ENCODE assay signal across 9 mouse cellular contexts in the genomic region with DNA sequence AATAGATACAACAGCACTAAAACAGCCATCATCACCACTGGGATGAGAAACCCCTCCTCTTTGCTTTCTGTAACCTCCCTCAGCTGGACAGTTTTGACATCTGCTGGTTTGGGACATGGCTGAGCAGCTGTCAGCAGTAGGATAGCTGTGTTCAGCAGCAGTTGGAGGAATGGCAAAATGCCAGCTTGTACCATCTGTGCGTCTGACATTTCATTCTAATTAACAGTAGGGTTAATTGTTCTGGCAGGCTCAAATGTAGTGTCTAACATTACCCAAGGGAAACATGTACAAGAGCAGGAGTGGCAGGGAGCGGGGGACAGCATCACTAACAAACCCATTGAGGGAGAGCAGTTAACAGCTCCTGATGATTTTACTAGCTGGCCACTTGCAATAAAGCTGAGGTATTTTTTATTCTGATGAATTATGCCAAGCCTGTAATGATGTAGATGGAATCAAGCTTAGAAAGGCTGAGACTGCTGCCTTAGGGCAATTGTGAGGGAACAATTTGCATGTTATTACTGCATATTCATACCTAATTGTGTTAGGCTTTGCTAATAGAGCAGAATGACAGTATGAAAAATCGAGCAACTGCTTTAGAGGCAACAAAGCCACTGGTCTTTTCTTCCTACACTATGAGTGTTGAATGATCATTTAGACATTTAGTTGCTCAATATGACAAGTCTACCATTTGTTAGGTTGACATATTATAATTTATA. TPM values are rescaled to one million over a fixed set of nuclear protein-coding genes. Genes with fewer than 3 reads are reported as not detected.
DNase-seq lines count a peak whose midpoint lies in the region; ATAC-seq and TF ChIP-seq lines count a peak whose summit lies in the region.
"Had no signal": no experiment of that assay in that cellular context is flagged by ENCODE, and none has a peak within 500 bp of the region (broad histone marks: within the 10 kb centered on the region; RNA-seq: fewer than 3 reads in every experiment).

No protein-coding gene starts in this region.

- 2% methylated on average over 3 of the region's 3 CpGs for WGBS in cerebellum, adult 2 months

- peak; percentile 7 for DNase-seq in embryo, embryonic 10 days (ENCODE audit: low spot score)
- no peak for DNase-seq in embryo, embryonic 9.5 days (ENCODE audit: extremely low spot score)
- peak; percentile 6 to 14 for DNase-seq in cerebellum, adult 2 months
- peak; percentile 31 to 33 for DNase-seq in frontal cortex, postnatal 14 days (ENCODE audit: low spot score in 2 of 2)
- DNase-seq in left cerebral cortex, postnatal 10 days (ENCODE audit: extremely low spot score in 1 of 2, low spot score in 2 of 2): peak; percentile 49 to 66
- peak; percentile 33 for DNase-seq in right cerebral cortex, postnatal 14 days
- DNase-seq in gastrocnemius, postnatal 36 days: no peak

- no peak overlapping the region for H3K27ac ChIP-seq in cerebellum, adult 2 months (ENCODE audit: insufficient read depth, low read length)

- no peaks in the 10 kb centered on the region for H3K27me3 ChIP-seq in cerebellum, adult 2 months (ENCODE audit: control insufficient read depth, insufficient read depth, low read length)

- no peak overlapping the region for H3K4me3 ChIP-seq in cerebellum, adult 2 months (replicated peaks; ENCODE audit: insufficient read depth, low read depth, low read length)

- no peak for TF ChIP-seq CTCF in cerebellum, adult 2 months (IDR thresholded peaks at IDR 0.05; ENCODE audit: borderline replicate concordance, insufficient read depth, low read depth, low read length)

- intact Hi-C loops in left cerebral cortex, postnatal 10 days (cut with DNase I): no loop called here
- intact Hi-C loops in gastrocnemius, postnatal 36 days (cut with DNase I): no loop called here

- H3K4me1 ChIP-seq in cerebellum, adult 2 months (ENCODE audit: control insufficient read depth, insufficient read depth, low read length): no peaks in the 10 kb centered on the region

- TF ChIP-seq POLR2A in cerebellum, adult 2 months (IDR thresholded peaks at IDR 0.05; ENCODE audit: borderline replicate concordance, insufficient read depth, low read length): no peak

- no peak for ATAC-seq in CD4-positive, CD25-positive, alpha-beta regulatory T cell, adult 4 months

RNA-seq across cellular contexts. Expression of gene Gm8797, which starts 4.3 kb away (rescaled TPM):
- polyA plus RNA-seq in cerebellum, adult 2 months (2012; rRNA removed): 1.7 and 3.5 TPM in 2 replicates
- 10 to 100 TPM; 14.3 to 26.8 TPM for total RNA-seq in left cerebral cortex, postnatal 10 days (2021)
- polyA plus RNA-seq in CD4-positive, CD25-positive, alpha-beta regulatory T cell, adult 4 months (2017; shearing (Covaris generic)): 10 to 100 TPM; 19.9 to 94.2 TPM
- total RNA-seq in gastrocnemius, postnatal 36 days (2021): 1 to 10 TPM; 5.1 to 5.3 TPM
- total RNA-seq: liver, adult 2 months had no signal
- polyA plus RNA-seq: liver, adult 2 months had no signal

Comparison
In these comparisons a context has a peak if more than half of its experiments do, and no peak if none do; other contexts are left out.
1. DNase-seq: peak in embryo, embryonic 10 days (single experiment), cerebellum, adult 2 months (2 of 2), frontal cortex, postnatal 14 days (2 of 2), left cerebral cortex, postnatal 10 days (2 of 2) and right cerebral cortex, postnatal 14 days (single experiment); none in embryo, embryonic 9.5 days (single experiment) and gastrocnemius, postnatal 36 days (0 of 2).